9 mouse cellular contexts compared by ENCODE assay signal in genomic region chr9:43796841-43797740, GRCm38 (mm10). TPM values are rescaled to one million over a fixed set of nuclear protein-coding genes. Genes with fewer than 3 reads are reported as not detected.
DNase-seq lines count a peak whose midpoint lies in the region; ATAC-seq and TF ChIP-seq lines count a peak whose summit lies in the region.
"Had no signal": no experiment of that assay in that cellular context is flagged by ENCODE, and none has a peak within 500 bp of the region (broad histone marks: within the 10 kb centered on the region; RNA-seq: fewer than 3 reads in every experiment).

No protein-coding gene starts in this region.

- no peak for TF ChIP-seq POLR2A in heart, adult 2 months (IDR thresholded peaks at IDR 0.05; ENCODE audit: insufficient read depth, low read depth, low read length)

- peak; percentile 33 to 36 for DNase-seq in heart, adult 2 months
- DNase-seq in heart, postnatal 25 days (ENCODE audit: low spot score), result no peak
- peak; percentile 27 for DNase-seq in ES-CJ7 (ENCODE audit: low read depth, low spot score)
- no peak for DNase-seq in embryonic facial prominence, embryonic 10.5 days (ENCODE audit: low spot score)
- DNase-seq in kidney, postnatal 25 days, result peak; percentile 52 to 59
- no peak for DNase-seq in cerebellum, postnatal 4 days (ENCODE audit: low spot score in 2 of 2)
- no peak for DNase-seq in left cerebral cortex, adult 18-20 months (ENCODE audit: low spot score in 2 of 2)
- DNase-seq: liver, postnatal 0 days had no signal

- no peaks in the 10 kb centered on the region for H3K79me2 ChIP-seq in heart, adult 2 months (replicated peaks; ENCODE audit: control insufficient read depth, insufficient read depth, low read length)

- H3K27me3 ChIP-seq in heart, adult 2 months (ENCODE audit: control insufficient read depth, insufficient read depth, low read length), result no peaks in the 10 kb centered on the region
- H3K27me3 ChIP-seq in embryonic facial prominence, embryonic 10.5 days (replicated peaks; ENCODE audit: low read depth, poor library complexity, severe bottlenecking), result no peaks in the 10 kb centered on the region

- ATAC-seq in monocyte, adult 5-6 weeks (replicated peaks; ENCODE audit: insufficient number of reproducible peaks, low FRiP score, low TSS enrichment, poor library complexity, severe bottlenecking), result no peak
- ATAC-seq: liver, postnatal 0 days had no signal

- H3K9me3 ChIP-seq in embryonic facial prominence, embryonic 10.5 days, result no peaks in the 10 kb centered on the region

- H3K27ac ChIP-seq in heart, adult 2 months, result no peak overlapping the region
- H3K27ac ChIP-seq in embryonic facial prominence, embryonic 10.5 days (replicated peaks), result 0 out of 2 replicates have a peak overlapping the region, but pooled peaks have one; percentile 32

- intact Hi-C loops in heart, adult 2 months (cut with DNase I), result no loop called here
- intact Hi-C loops in heart, postnatal 25 days (cut with DNase I), result no loop called here

- no peak overlapping the region for H3K4me3 ChIP-seq in heart, adult 2 months
- no peak overlapping the region for H3K4me3 ChIP-seq in embryonic facial prominence, embryonic 10.5 days

- no peak for TF ChIP-seq EP300 in heart, adult 2 months (IDR thresholded peaks at IDR 0.05; ENCODE audit: insufficient read depth, low read depth, low read length)

- H3K36me3 ChIP-seq in heart, adult 2 months (ENCODE audit: control insufficient read depth, insufficient read depth, low read length), result no peaks in the 10 kb centered on the region
- H3K36me3 ChIP-seq in embryonic facial prominence, embryonic 10.5 days (replicated peaks), result peaks cover 90% of the 10 kb centered on the region

- H3K9ac ChIP-seq in heart, adult 2 months (ENCODE audit: low read depth, low read length), result no peak overlapping the region
- H3K9ac ChIP-seq: liver, postnatal 0 days had no signal

- TF ChIP-seq CTCF in heart, adult 2 months (IDR thresholded peaks at IDR 0.05), result no peak

- peaks cover 4% of the 10 kb centered on the region; the same call in 1 of the 2 replicates for H3K4me1 ChIP-seq in heart, adult 2 months (ENCODE audit: control insufficient read depth, insufficient read depth, low read length)
- peaks cover 41% of the 10 kb centered on the region for H3K4me1 ChIP-seq in embryonic facial prominence, embryonic 10.5 days

- 71% methylated on average over 11 of the region's 11 CpGs for WGBS in heart, adult 2 months
- 78% methylated on average over 11 of the region's 11 CpGs for WGBS in embryonic facial prominence, embryonic 10.5 days

RNA-seq across cellular contexts. Expression of gene Nectin1, which starts 53.3 kb away (rescaled TPM):
- total RNA-seq in heart, adult 2 months (2021), result 1 to 10 TPM; 2.0 to 4.6 TPM
- polyA plus RNA-seq in heart, adult 2 months (2012; rRNA removed), result 2.4 and 2.9 TPM in 2 replicates
- 1 to 10 TPM; 3.0 to 3.6 TPM for total RNA-seq in heart, postnatal 25 days (2021)
- 5.0 TPM in 2 replicates for polyA plus RNA-seq in embryonic facial prominence, embryonic 10.5 days (2016; fragmentation: Nextera tagmentation; extraction: Ambion mirVana)
- 10 to 100 TPM; 91.6 to 92.4 TPM for total RNA-seq in left cerebral cortex, adult 18-20 months (2021)
- total RNA-seq in monocyte, adult 5-6 weeks (2017), result 6.0 to 7.5 TPM (median 7.2 TPM) in 3 replicates

Comparison
In these comparisons a context has a peak if more than half of its experiments do, and no peak if none do; other contexts are left out.
1. DNase-seq: peak in heart, adult 2 months (2 of 2), ES-CJ7 (single experiment) and kidney, postnatal 25 days (2 of 2); none in heart, postnatal 25 days (single experiment), embryonic facial prominence, embryonic 10.5 days (single experiment), cerebellum, postnatal 4 days (0 of 2) and left cerebral cortex, adult 18-20 months (0 of 2).
2. RNA of gene Nectin1, which starts 53.3 kb away (total RNA-seq): 91.6 to 92.4 TPM in left cerebral cortex, adult 18-20 months; 6.0 to 7.5 TPM in monocyte, adult 5-6 weeks, 2.0 to 4.6 TPM in heart, adult 2 months and 3.0 to 3.6 TPM in heart, postnatal 25 days; every median in the first group is over 10 times any median in the second.